Mouse (Mus musculus) liver, embryonic 14.5 days (tissue): ENCODE data around the gene Tmem29. TPM values are rescaled to one million over a fixed set of nuclear protein-coding genes. Genes with fewer than 3 reads are reported as not detected.

ENCODE experiments used
- ATAC-seq: fragments of 200-750 bp; cut with Nextera tagmentation; 2 replicates; pipeline ENCODE4 v1.8.0; 2017; ENCODE audit warnings: moderate number of reproducible peaks, mild to moderate bottlenecking, moderate library complexity; ENCODE audit not compliant: insufficient read depth
- DNase-seq, 3 experiments: peaks; one replicate each; pipeline ENCODE4 v3.0.0-alpha.2; 2012 to 2013; ENCODE audit warnings: low read depth in 3 of 3, low spot score in 3 of 3
- H3K27ac ChIP-seq: fragments of 300-500 bp; sonication (generic); 2 replicates; pipeline ENCODE4 v1.5.1; 2014; ENCODE audit warnings: moderate library complexity, mild to moderate bottlenecking, control low read depth, inconsistent platforms
- H3K27me3 ChIP-seq: fragments of 300-500 bp; sonication (generic); 2 replicates; pipeline ENCODE4 v1.6.1; 2014; ENCODE audit warnings: mild to moderate bottlenecking, low read length, moderate library complexity; ENCODE audit not compliant: control insufficient read depth, insufficient read depth
- H3K36me3 ChIP-seq: fragments of 300-500 bp; sonication (generic); replicated peaks from 2 replicates; pipeline ENCODE4 v1.6.1; 2014; ENCODE audit warnings: low read depth; ENCODE audit not compliant: control insufficient read depth, insufficient read depth
- H3K4me1 ChIP-seq, 2 experiments: fragments of 200-500 bp in 1 of 2; fragments of 300-500 bp in 1 of 2; sonication (generic) in 1 of 2; replicated peaks; 2 replicates each; pipeline ENCODE4 v1.6.1; 2012 to 2014; ENCODE audit warnings: antibody characterized with exemption in 1 of 2, inconsistent platforms in 1 of 2, low read length in 1 of 2; ENCODE audit not compliant: control insufficient read depth in 2 of 2, insufficient read depth in 2 of 2
- H3K4me2 ChIP-seq: fragments of 300-500 bp; sonication (generic); 2 replicates; pipeline ENCODE4 v1.6.1; 2014; ENCODE audit warnings: low read depth, mild to moderate bottlenecking, control low read depth, moderate library complexity
- H3K4me3 ChIP-seq, 2 experiments: fragments of 200-500 bp in 1 of 2; fragments of 300-500 bp in 1 of 2; sonication (generic) in 1 of 2; 2 replicates each; pipeline ENCODE4 v1.5.1; 2012 to 2014; ENCODE audit warnings: low read depth in 2 of 2, low read length in 2 of 2, mild to moderate bottlenecking in 2 of 2, control low read depth in 1 of 2, inconsistent platforms in 1 of 2, moderate library complexity in 1 of 2; ENCODE audit not compliant: insufficient read depth in 1 of 2
- H3K9ac ChIP-seq: fragments of 300-500 bp; sonication (generic); replicated peaks from 2 replicates; pipeline ENCODE4 v1.6.1; 2014; ENCODE audit warnings: mild to moderate bottlenecking, control low read depth, moderate library complexity
- H3K9me3 ChIP-seq: fragments of 300-500 bp; sonication (generic); 2 replicates; pipeline ENCODE4 v1.6.1; 2016; ENCODE audit warnings: low read length, mixed read lengths; ENCODE audit not compliant: control insufficient read depth
- CTCF ChIP-seq: IDR thresholded peaks from 2 replicates; pipeline ENCODE4 v1.5.1; 2016; ENCODE audit warnings: antibody characterized with exemption, low read depth, control low read depth
- EP300 ChIP-seq: IDR thresholded peaks from 2 replicates; pipeline ENCODE4 v1.6.1; 2016; ENCODE audit warnings: antibody characterized with exemption, low read depth
- WGBS: fragments of 180-500 bp; shearing (Covaris S2); extraction: QIAGEN DNeasy Blood & Tissue Kit; methylation state at CpG from one replicate; pipeline ENCODE4 v1.1.7; 2014; ENCODE audit not compliant: insufficient replicate concordance; 5-methylcytosine and 5-hydroxymethylcytosine counted together
- polyA plus RNA-seq, 2 experiments: library from polyadenylated mRNA; depleted of rRNA in 1 of 2; stranded (reverse) in 1 of 2; unstranded in 1 of 2; fragments of >200 nt; fragmentation: Nextera tagmentation in 1 of 2; extraction: Ambion mirVana in 1 of 2; gene quantifications; 2 replicates each; pipeline versions ENCODE4 v1.2.1 to v1.2.3; 2012 to 2014

Tmem29 gene
- polyA plus RNA-seq, 2 experiments, result 10.1 to 15.7 TPM

DNA sequence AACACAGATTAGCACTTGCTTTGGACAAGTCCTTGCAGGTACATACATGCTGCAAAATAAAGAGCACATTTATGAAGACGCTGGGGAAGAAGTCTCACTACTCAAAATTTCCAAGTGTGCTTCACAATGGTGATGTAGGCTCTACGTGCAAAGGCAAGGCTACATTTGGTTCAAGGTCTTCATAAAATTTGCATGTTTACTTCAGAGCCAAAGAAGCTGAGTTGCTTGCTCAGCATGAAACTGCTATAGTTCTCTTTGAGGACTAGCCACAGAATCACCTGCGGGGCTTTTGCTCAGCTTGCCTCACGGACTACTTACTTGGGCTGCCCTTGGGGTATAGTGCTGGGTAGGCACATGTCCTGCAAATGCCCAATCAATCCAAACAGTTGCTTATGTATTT, 45.4 kb downstream of the Tmem29 start:
- no peak overlapping the region for H3K4me3 ChIP-seq
- H3K9me3 ChIP-seq, result no peaks in the 10 kb centered on the region
- no peak for ATAC-seq
- H3K9ac ChIP-seq, result no peak overlapping the region
- no peak overlapping the region for H3K4me2 ChIP-seq
- TF ChIP-seq EP300 (no peak), CTCF (no peak)
- H3K36me3 ChIP-seq, result no peaks in the 10 kb centered on the region
- no peaks in the 10 kb centered on the region for H3K4me1 ChIP-seq
- H3K27me3 ChIP-seq, result no peaks in the 10 kb centered on the region
- H3K27ac ChIP-seq, result no peak overlapping the region
- 67% methylated on average over 4 of the region's 4 CpGs for WGBS
- no peak for DNase-seq

Other genes starting within 250 kb of the Tmem29 start
- 897 and 1,006 TPM in 2 replicates for gene Alas2, start 88.2 kb upstream of the Tmem29 start, polyA plus RNA-seq (2012; rRNA removed)
- 977 and 1,008 TPM in 2 replicates for gene Alas2, start 88.2 kb upstream of the Tmem29 start, polyA plus RNA-seq (2014; fragmentation: Nextera tagmentation; extraction: Ambion mirVana)
- 6.2 TPM in 2 replicates for gene Pfkfb1, start 129.1 kb upstream of the Tmem29 start, polyA plus RNA-seq (2012; rRNA removed)
- gene Pfkfb1, start 129.1 kb upstream of the Tmem29 start, polyA plus RNA-seq (2014; fragmentation: Nextera tagmentation; extraction: Ambion mirVana), result 7.3 TPM in 2 replicates
- gene Apex2, start 130.7 kb upstream of the Tmem29 start, polyA plus RNA-seq (2012; rRNA removed), result 7.5 and 8.2 TPM in 2 replicates
- gene Apex2, start 130.7 kb upstream of the Tmem29 start, polyA plus RNA-seq (2014; fragmentation: Nextera tagmentation; extraction: Ambion mirVana), result 8.9 and 12.0 TPM in 2 replicates
- gene Tro, start 198.4 kb upstream of the Tmem29 start, polyA plus RNA-seq (2012; rRNA removed), result 0.94 and 1.0 TPM in 2 replicates
- gene Tro, start 198.4 kb upstream of the Tmem29 start, polyA plus RNA-seq (2014; fragmentation: Nextera tagmentation; extraction: Ambion mirVana), result 0.50 and 1.0 TPM in 2 replicates